Mouse (Mus musculus) ES-E14 (cell line): ENCODE measurements around the gene Grb10. TPM values are rescaled to one million over a fixed set of nuclear protein-coding genes. Genes with fewer than 3 reads are reported as not detected.
A peak's percentile ranks its signal among the peaks of the same experiment; 100 is the strongest.

ENCODE experiments used
- DNase-seq: peaks from one replicate; pipeline ENCODE4 v3.0.0-alpha.2; 2013; ENCODE audit warnings: low read depth, low spot score
- H3K27ac ChIP-seq: 2 replicates; pipeline ENCODE4 v1.5.1; 2012; ENCODE audit warnings: low read depth, mild to moderate bottlenecking, low read length, moderate library complexity, mixed read lengths; ENCODE audit not compliant: poor library complexity, insufficient read depth, severe bottlenecking
- H3K36me3 ChIP-seq: 2 replicates; pipeline ENCODE4 v1.6.1; 2012; ENCODE audit warnings: mild to moderate bottlenecking, low read length, moderate library complexity, mixed read lengths; ENCODE audit not compliant: control insufficient read depth, poor library complexity, insufficient read depth, severe bottlenecking
- H3K4me1 ChIP-seq, 2 experiments: fragments of 150-350 bp in 1 of 2; sonication (generic) in 1 of 2; 2 replicates each; pipeline ENCODE4 v1.6.1; 2012; ENCODE audit warnings: low read length in 2 of 2, mild to moderate bottlenecking in 1 of 2, mixed read lengths in 1 of 2; ENCODE audit not compliant: control insufficient read depth in 2 of 2, insufficient read depth in 2 of 2, poor library complexity in 1 of 2
- H3K4me3 ChIP-seq, 2 experiments: fragments of 150-350 bp in 1 of 2; sonication (generic) in 1 of 2; 2 replicates each; pipeline ENCODE4 v1.5.1; 2012; ENCODE audit warnings: low read length in 2 of 2, low read depth in 1 of 2, mild to moderate bottlenecking in 1 of 2, mixed read lengths in 1 of 2; ENCODE audit not compliant: insufficient read depth in 1 of 2, poor library complexity in 1 of 2, severe bottlenecking in 1 of 2
- H3K9ac ChIP-seq: 2 replicates; pipeline ENCODE4 v1.6.1; 2012; ENCODE audit warnings: low read depth, mild to moderate bottlenecking, low read length, mixed read lengths; ENCODE audit not compliant: poor library complexity, insufficient read depth, severe bottlenecking
- H3K9me3 ChIP-seq: fragments of 150-350 bp; sonication (generic); 2 replicates; pipeline ENCODE4 v1.6.1; 2012; ENCODE audit warnings: low read depth, mild to moderate bottlenecking, low read length; ENCODE audit not compliant: control insufficient read depth, insufficient read depth
- CHD2 ChIP-seq: IDR thresholded peaks from 2 replicates; pipeline ENCODE4 v1.6.1; 2014; ENCODE audit warnings: mild to moderate bottlenecking, low read depth, low read length, inconsistent platforms
- HCFC1 ChIP-seq: IDR thresholded peaks from 2 replicates; pipeline ENCODE4 v1.6.1; 2012; ENCODE audit warnings: low read length, inconsistent platforms, borderline replicate concordance; ENCODE audit not compliant: insufficient read depth
- MAFK ChIP-seq: IDR thresholded peaks from 2 replicates; pipeline ENCODE4 v1.6.1; 2014; ENCODE audit warnings: mild to moderate bottlenecking, low read depth, low read length, inconsistent platforms; ENCODE audit not compliant: insufficient read depth
- ZC3H11A ChIP-seq: IDR thresholded peaks from 2 replicates; pipeline ENCODE4 v1.6.1; 2012; ENCODE audit warnings: low read depth, mild to moderate bottlenecking, inconsistent platforms, low read length, borderline replicate concordance
- ZNF384 ChIP-seq: IDR thresholded peaks from 2 replicates; pipeline ENCODE4 v1.6.1; 2012; ENCODE audit warnings: low read depth, low read length, inconsistent platforms
- in situ Hi-C, 2 experiments: fragments of 600-800 bp; cut with MboI; formaldehyde crosslinking; loops; one replicate each; pipeline ENCODE4 v1.15.1; 2025; ENCODE audit warnings: low sequenced_read_pairs in 2 of 2, inconsistent platforms in 1 of 2; ENCODE audit not compliant: unreplicated experiment in 2 of 2
- total RNA-seq: library from RNA; depleted of rRNA; stranded (reverse); fragments of 300-350 nt; gene quantifications from 2 replicates; pipeline ENCODE4 v1.2.3, GENCODE M21; 2012

The Grb10 gene
- total RNA-seq, 1 experiment = 33.4 TPM

DNA sequence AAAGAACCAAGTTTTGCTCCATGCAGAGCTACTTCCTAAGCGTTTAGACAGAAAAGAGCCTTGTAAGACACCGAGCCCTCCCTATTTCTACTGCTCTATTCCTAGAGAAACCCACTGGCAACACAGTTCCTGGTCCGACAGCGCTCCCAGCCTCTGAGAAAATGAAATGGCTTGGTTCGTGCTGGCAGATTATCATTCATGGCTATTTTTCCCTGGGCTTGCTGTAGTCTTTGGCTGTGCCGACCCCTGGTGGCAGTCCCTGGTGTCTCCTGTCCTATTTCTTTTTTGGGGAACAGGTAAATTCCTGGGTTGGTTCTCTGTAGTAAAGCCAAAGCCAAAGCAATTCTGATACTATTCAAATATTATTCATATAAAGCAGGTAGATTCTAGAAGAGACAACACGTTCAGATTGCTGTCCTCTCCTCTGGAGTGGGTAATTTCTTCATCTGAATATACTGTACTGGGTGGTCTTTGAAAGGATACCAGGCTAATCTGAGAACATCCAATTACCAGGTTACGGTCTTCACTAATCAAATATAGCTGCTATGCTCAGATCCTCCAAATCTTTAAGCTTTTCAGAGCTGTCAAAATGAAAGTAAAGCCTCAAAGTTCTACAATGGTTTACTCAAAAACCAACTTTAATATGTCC is 65.0 kb downstream of the Grb10 start:
- TF ChIP-seq ZC3H11A (peak; percentile 100), MAFK (no peak), CHD2 (no peak), HCFC1 (no peak)
- peak overlapping the region; percentile 35; the same call in 1 of the 2 replicates for H3K9ac ChIP-seq
- no peaks in the 10 kb centered on the region; the same call in 1 of the 2 replicates for H3K9me3 ChIP-seq
- in situ Hi-C loops = loop anchor here (5.0 to 10.0 kb wide), 2 partner anchors 161 to 419 kb away; no protein-coding TSS in a partner anchor
- no peak overlapping the region for H3K4me3 ChIP-seq
- H3K36me3 ChIP-seq = no peaks in the 10 kb centered on the region
- DNase-seq = peak; percentile 79
- no peak overlapping the region for H3K27ac ChIP-seq
- peaks cover 0 to 2% of the 10 kb centered on the region in 2 experiments; a peak in 1 of 4 replicates for H3K4me1 ChIP-seq

DNA sequence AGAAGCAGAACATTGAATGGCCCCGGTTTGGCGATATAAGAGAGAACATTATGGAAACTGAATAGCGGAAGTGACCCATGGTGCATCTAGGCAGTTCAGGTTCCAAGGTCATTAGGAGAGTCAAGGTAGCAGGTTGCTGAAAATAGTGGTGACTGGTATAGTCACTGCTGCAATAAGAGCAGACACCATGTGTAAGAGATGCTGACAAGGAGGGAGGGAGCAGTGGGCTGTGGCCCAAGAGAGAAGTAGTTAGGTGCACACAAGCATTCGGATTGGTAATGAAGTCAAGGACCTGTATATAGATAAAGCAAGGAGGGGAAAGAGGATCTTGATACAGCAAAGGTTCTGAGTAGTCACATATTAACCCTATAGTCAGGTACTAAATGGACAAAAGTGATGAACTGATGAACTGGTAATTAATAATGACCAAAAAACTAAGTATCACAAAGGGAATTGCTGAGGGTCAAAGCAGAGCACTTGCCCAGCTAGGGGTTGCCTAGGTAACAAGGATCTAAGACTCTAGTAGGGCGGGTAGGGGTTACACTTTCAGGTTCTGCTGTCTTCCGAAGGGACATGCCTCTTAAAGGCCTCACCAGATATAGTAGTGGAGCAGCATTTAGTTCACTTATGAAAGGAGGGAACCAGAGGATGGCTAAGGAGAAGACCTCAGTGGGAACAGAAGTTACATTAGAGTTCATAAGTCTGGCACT is 65.9 kb downstream of the Grb10 start:
- H3K9me3 ChIP-seq = no peaks in the 10 kb centered on the region; the same call in 1 of the 2 replicates
- no peak for TF ChIP-seq ZNF384
- no peak for TF ChIP-seq ZC3H11A
- no peak for TF ChIP-seq HCFC1
- no peak for TF ChIP-seq MAFK
- TF ChIP-seq CHD2 = no peak
- in situ Hi-C loops = loop anchor here (5.0 to 10.0 kb wide), 2 partner anchors 160 to 418 kb away; no protein-coding TSS in a partner anchor
- H3K36me3 ChIP-seq = no peaks in the 10 kb centered on the region
- no peak for DNase-seq
- H3K4me3 ChIP-seq = no peak overlapping the region
- no peak overlapping the region for H3K27ac ChIP-seq
- peaks cover 0 to 2% of the 10 kb centered on the region in 2 experiments; a peak in 1 of 4 replicates for H3K4me1 ChIP-seq
- no peak overlapping the region for H3K9ac ChIP-seq

DNA sequence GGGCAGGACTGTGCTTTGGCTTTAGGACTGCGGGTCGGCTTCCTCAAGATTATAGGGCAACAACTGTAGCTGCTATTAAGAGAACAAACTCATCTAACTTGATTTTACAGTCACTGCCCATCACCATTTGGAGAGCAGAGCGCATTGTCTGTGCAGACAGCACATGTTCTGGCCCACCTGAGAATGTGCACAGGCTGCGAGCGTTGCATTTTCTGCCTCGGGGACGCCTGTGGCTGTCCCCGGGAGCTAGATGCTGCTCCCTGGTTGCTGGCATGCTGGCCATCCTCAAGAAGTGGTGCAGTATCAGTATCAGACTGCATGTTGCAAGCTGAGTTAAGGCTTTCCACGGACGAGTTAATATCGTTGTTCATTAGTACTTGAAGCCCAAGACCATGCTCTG is 68.2 kb downstream of the Grb10 start:
- Histone ChIP-seq H3K9ac (no peak overlapping the region), H3K36me3 (no peaks in the 10 kb centered on the region)
- no peak for DNase-seq

DNA sequence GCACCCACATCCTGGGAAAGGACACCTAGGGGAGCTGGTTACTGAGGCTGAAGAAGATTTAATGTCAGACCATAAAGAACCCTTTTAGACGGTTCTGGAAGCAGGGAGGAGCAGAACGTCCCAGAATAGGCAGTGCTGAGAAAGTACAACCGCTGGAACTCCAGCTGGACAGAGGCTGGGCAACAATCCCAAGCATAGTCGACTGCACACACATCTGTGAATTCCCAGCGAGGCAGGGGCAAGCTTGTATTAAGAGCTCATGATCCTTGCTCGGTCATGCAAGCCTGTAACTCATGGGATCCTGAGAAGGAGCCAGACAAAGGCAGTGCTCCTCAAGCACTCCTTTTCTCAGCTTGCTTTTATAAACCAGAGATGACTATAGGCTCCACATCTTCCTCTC is 69.7 kb downstream of the Grb10 start:
- H3K9ac ChIP-seq = no peak overlapping the region
- H3K9me3 ChIP-seq = no peaks in the 10 kb centered on the region; the same call in 1 of the 2 replicates
- no peaks in the 10 kb centered on the region; the same call in 1 of the 2 replicates for H3K36me3 ChIP-seq
- DNase-seq = no peak
- peaks cover 0 to 7% of the 10 kb centered on the region in 2 experiments; a peak in 1 of 4 replicates for H3K4me1 ChIP-seq
- in situ Hi-C loops = no loop called here
- TF ChIP-seq ZC3H11A = no peak
- H3K27ac ChIP-seq = no peak overlapping the region
- H3K4me3 ChIP-seq = no peak overlapping the region

More for the DNA sequence above, 68.2 kb downstream of the Grb10 start:
- Histone ChIP-seq H3K27ac (no peak overlapping the region), H3K4me1 (peaks cover 0 to 7% of the 10 kb centered on the region in 2 experiments; a peak in 1 of 4 replicates), H3K4me3 (no peak overlapping the region), H3K9me3 (no peaks in the 10 kb centered on the region; the same call in 1 of the 2 replicates)
- in situ Hi-C loops = loop anchor here (5.0 to 10.0 kb wide), 2 partner anchors 158 to 415 kb away; no protein-coding TSS in a partner anchor
- TF ChIP-seq ZNF384 = no peak
- TF ChIP-seq ZC3H11A = no peak
- no peak for TF ChIP-seq HCFC1
- TF ChIP-seq CHD2 = no peak
- TF ChIP-seq MAFK = no peak
